Mouse (Mus musculus) brain, adult 2 months (tissue): ENCODE results near the gene Tubb5.

Experiments
- DNase-seq: peaks from one replicate; pipeline ENCODE4 v3.0.0; 2011; ENCODE audit warnings: low read depth, low spot score

Tubb5 gene

DNA sequence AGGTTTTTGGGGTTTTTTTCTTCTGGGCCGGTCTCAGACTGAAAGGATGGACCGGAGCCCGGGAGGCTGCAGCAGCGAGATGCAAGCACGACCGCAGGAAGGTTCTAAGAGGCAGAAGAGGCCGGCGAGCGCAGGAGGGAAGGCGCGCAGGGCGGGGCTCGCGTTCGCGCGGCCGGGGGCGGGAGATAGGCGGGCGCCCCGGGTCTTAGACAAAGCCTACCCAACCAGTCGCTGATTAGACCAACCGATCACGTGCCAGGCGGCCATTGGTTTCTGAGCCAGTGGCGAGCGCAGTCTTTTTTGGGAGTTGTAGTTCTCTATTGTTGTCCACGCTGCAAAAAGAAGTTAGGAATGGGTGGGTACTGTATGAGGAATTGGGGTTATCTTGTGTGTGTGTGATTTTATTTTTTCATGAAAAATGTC, at the start of gene Tubb5:
Gene Tubb5 (minus strand): TSS at position 185 of the 423 bp plus-strand sequence.
- peak; percentile 99 for DNase-seq

DNA sequence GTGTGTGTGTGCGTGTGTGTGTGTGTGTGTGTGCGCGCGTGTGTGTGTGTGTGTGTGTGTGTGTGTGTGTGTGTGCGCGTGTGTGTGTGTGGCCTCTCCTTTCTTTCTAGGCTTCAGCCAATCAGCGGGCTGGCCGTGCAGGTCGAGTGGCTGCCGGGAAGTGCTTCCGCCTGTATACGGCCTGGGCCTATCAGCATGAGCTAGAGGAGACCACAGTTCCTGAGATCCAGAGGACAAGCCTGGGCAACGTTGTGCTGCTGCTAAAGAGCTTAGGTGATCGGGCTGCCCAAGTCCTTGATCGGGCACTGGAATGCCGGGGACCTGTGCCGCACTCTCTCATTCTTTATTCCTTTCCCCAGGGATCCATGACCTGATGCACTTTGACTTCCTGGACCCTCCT, 49.6 kb upstream of the Tubb5 start:
- no peak for DNase-seq

DNA sequence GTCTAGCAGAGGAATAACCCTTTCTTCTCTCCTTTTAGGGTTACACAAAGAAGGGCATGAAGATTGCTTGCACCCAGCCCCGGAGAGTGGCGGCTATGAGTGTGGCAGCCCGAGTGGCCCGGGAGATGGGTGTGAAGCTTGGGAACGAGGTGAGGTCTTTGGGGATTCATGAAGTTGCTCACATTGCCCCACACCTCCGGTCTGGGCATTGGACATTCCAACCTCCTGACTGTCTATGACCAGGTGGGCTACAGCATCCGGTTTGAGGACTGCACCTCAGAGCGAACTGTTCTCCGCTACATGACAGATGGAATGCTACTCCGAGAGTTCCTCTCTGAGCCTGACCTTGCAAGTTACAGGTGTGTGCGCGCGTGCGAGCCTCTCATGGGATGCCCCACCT, 45.7 kb upstream of the Tubb5 start:
- DNase-seq, result no peak

GRCm38 (mm10) chr17:35882924-35883323, 44.8 kb upstream of the Tubb5 start:
- no peak for DNase-seq

DNA sequence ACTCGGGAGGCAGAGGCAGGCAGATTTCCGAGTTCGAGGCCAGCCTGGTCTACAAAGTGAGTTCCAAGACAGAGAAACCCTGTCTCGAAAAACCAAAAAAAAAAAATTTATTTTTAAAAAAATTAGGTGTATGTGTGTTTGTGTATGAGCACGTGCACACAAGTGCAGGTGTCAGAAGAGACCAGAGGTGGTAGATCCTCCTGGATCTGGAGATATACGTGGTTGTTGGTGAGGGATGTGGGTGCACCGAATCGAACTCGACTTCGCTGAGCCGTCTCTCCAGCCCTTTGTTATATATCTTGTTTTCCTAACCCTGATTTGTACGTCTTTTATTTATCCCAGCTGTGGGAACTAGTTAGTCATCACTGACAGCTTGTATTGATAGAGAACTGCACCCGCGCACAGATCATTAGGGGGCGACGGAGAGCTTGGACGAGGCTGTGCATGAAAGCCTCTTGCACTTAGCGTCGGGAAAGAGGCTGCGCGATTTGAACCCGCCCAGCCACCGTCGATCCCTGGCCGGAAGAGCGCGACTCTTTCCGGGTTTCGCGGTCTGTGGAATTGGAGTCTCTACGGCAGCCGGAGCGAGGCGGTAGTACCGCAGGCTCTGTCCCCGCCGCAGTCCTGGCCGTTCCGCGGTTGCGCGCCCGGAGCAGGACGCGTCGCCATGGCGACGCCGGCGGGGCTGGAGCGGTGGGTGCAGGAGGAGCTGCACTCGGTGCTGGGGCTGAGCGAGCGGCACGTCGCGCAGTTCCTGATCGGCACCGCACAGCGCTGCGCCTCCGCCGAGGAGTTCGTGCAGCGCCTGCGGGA, 41.3 kb upstream of the Tubb5 start, which contains the start of gene Dhx16:
Gene Dhx16 (plus strand): TSS at position 575 of the 813 bp plus-strand sequence.
- DNase-seq, result peak; percentile 99

- DNase-seq, result peak; percentile 82
Measured at GRCm38 (mm10) chr17:35874721-35875120, 36.6 kb upstream of the Tubb5 start.

GRCm38 (mm10) chr17:35873774-35874519, 35.8 kb upstream of the Tubb5 start:
- DNase-seq, result peak; percentile 92

DNA sequence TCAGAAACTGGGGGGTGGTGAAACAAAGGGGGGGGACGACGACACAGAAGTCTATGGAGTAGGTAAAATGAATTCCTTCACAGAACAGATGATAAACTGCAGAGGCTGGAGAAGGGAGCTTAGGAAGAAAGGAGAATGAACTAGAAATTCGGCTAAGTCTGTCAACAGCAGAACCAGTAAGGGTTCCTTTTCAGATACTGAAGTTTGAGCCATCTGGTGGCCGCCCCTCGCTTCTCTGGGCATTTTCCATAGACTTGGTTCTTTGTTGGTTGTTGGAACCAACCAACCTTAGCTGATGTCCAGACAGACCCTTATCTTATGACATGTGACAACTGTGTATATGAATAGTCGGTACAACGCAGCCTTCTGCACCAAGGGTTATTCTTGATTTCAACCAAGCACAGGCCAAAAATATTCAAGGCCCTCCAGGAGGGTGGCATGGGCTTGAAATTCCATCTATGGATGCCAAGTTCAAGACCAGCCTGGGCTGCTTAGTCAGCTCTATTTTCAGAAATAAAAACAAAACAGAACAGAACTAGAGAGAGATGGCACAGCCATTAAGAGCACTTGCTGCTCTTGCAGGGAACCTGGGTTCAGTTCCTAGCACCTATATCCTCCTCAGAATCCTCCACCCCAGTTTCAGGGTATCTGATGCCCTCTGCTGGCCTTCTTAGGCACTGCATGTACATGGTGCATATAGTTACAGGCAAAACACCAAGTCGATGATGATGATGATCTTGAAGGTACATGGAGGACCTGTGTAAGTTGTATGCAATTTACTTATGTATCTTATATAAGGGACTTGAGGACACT, 33.0 kb upstream of the Tubb5 start:
- DNase-seq, result no peak

DNA sequence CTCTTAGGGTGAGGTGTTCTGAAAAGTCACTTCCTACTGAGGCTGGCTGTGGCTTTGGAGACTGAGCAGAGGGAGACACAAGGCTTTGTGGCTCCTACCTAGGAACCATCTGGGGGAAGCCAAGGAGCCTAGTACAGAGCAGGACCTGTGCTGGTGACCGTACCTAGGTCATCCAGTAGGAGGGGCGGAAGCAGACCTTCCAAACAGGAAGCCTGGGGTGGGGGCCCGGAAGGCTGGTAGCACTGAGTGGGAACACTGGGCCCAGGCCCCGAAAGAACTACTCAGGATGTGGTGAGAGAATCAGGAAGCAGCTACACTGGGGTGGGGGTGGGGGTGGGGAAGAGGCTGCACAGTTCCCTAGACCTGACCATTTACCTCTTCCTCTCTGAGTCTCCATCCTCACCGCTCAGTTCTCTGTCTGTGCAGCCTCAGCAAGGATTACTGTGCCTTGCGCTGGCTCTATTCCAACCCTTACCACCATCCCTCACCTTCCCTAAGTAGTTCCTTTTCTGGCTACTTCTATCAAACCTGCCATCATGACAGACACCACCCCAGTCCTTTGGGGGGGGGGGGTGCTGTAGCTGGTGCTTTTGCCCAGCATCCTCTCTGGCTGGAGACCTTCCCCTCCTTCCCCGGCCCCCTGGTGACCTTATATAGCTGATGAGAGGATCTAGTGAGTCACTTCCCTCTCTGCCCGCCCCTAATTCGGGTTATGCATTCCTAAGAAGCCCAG, 32.2 kb upstream of the Tubb5 start:
- peak; percentile 51 for DNase-seq

- no peak for DNase-seq
Measured at GRCm38 (mm10) chr17:35869346-35870067, 31.4 kb upstream of the Tubb5 start.

GRCm38 (mm10) chr17:35868961-35869345, 30.8 kb upstream of the Tubb5 start:
- DNase-seq, result no peak

- DNase-seq, result peak; percentile 26
Measured at GRCm38 (mm10) chr17:35868165-35868820, 30.2 kb upstream of the Tubb5 start.

GRCm38 (mm10) chr17:35866911-35867890, 29.1 kb upstream of the Tubb5 start:
- peak; percentile 24 for DNase-seq

GRCm38 (mm10) chr17:35866281-35866831, 28.2 kb upstream of the Tubb5 start:
- DNase-seq, result no peak

DNA sequence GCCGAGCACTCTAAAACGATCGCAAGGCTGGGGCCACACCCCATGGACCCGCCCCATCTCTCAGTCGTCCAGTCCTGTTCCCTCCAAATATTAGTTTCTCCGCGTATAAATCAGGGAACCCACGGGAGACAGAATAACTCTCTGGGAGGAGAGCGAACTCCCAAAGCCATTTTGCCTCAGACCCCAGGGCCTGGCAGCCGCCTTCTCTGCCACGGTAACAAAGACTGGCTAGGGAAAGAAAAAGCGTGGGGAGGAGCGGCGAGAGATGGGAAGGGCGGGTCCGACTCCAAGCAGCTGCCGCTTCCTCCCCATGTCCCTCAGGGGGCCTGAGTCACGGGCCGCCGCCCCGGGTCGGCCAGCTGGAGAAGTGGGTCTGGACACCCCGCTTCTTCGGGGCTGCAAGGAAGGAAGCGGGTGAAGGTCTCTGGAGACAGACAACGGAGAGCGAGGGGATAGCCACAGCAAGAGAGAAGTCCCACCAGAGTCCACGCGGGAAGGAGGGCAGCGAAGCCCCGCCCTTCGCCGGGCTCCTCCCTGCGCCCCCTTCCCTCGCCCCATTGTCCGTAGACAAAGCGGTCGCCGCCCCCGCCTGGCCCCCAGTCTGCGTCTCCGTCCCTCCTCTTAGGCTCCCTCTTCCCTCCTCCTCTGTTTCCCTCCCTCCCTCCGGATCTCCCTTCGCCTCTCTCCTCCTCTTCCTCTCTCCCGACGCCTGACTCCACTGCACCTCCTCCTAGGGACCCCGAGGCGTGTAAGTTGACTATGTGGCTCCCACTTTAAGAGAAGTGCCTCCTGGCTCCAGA, 27.6 kb upstream of the Tubb5 start, which contains the start of gene Ppp1r18:
Gene Ppp1r18 (plus strand): TSS at position 113 of the 800 bp plus-strand sequence.
- DNase-seq, result peak; percentile 40

- DNase-seq, result no peak
Measured at GRCm38 (mm10) chr17:35864832-35865353, 26.8 kb upstream of the Tubb5 start.

DNA sequence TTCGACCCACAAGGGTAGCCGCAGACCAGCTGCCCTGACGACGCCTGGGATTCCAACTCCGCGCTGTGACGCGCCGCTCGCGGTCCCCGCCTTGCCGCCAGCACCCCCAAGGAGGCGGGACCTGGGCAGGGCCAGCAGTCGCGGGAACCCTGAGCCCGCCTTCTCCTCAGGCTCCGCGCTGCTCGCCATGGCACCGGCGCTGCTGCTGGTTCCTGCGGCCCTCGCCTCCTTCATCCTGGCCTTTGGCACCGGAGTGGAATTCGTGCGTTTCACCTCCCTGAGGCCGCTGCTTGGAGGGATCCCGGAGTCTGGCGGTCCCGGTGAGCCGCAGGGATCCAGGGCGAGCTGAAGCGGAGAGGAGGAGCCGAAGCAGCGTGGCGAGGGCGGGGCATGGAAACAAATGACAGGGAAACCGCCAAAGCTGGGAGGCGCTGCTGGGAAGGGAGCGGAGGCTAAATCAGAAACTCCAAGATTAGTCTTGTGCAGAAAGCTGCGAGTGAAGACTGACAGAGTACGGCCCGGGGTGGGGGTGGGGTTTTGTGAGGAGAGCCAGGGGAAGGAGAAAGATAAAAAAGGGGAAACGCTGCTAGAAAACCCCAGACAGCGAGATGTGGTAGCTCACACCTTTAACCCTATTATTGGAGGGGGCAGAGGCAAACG, 23.2 kb upstream of the Tubb5 start, which contains the start of gene Nrm:
Gene Nrm (plus strand): TSS at position 121 of the 660 bp plus-strand sequence.
- DNase-seq, result peak; percentile 95
